In genomic region chr7:96383686-96384528, GRCm38 (mm10) we compare ENCODE assay signal across 9 mouse cellular contexts.
DNase-seq lines count a peak whose midpoint lies in the region; ATAC-seq and TF ChIP-seq lines count a peak whose summit lies in the region.
"Had no signal": no experiment of that assay in that cellular context is flagged by ENCODE, and none has a peak within 500 bp of the region (broad histone marks: within the 10 kb centered on the region; RNA-seq: fewer than 3 reads in every experiment).

No protein-coding gene starts in this region.

- TF ChIP-seq CTCF in forebrain, postnatal 0 days (IDR thresholded peaks at IDR 0.05; ENCODE audit: low read depth): no peak

- no peaks in the 10 kb centered on the region for H3K36me3 ChIP-seq in forebrain, postnatal 0 days (ENCODE audit: insufficient read depth)
- no peaks in the 10 kb centered on the region for H3K36me3 ChIP-seq in midbrain, embryonic 10.5 days
- H3K36me3 ChIP-seq in heart, embryonic 11.5 days (ENCODE audit: control insufficient read depth, insufficient read depth, low read length): no peaks in the 10 kb centered on the region
- H3K36me3 ChIP-seq: liver, embryonic 15.5 days had no signal

- 9% methylated on average over 6 of the region's 6 CpGs for WGBS in forebrain, postnatal 0 days
- 18% methylated on average over 6 of the region's 6 CpGs for WGBS in midbrain, embryonic 10.5 days
- 45% methylated on average over 6 of the region's 6 CpGs for WGBS in heart, embryonic 11.5 days (ENCODE audit: insufficient replicate concordance)

- ATAC-seq in forebrain, postnatal 0 days: peak; percentile 83
- no peak for ATAC-seq in heart, embryonic 11.5 days (replicated peaks; ENCODE audit: insufficient number of reproducible peaks, low FRiP score, low TSS enrichment)

- no peak overlapping the region for H3K4me3 ChIP-seq in forebrain, postnatal 0 days (ENCODE audit: low read depth, low read length)
- H3K4me3 ChIP-seq in midbrain, embryonic 10.5 days: no peak overlapping the region
- H3K4me3 ChIP-seq in heart, embryonic 11.5 days (ENCODE audit: low read depth, low read length): no peak overlapping the region
- H3K4me3 ChIP-seq: liver, embryonic 15.5 days; myocyte had no signal

- H3K9ac ChIP-seq in forebrain, postnatal 0 days: no peak overlapping the region
- no peak overlapping the region for H3K9ac ChIP-seq in heart, embryonic 11.5 days (ENCODE audit: low read depth, low read length)
- H3K9ac ChIP-seq: liver, embryonic 15.5 days had no signal

- intact Hi-C loops in left cerebral cortex, postnatal 4 days (cut with DNase I): no loop called here
- intact Hi-C loops in left cerebral cortex, postnatal 14 days (cut with DNase I): loop anchor here (10.0 kb wide), 1 partner anchor 169 kb away; no protein-coding TSS in a partner anchor

- H3K27ac ChIP-seq in forebrain, postnatal 0 days (ENCODE audit: low read depth, low read length): peak overlapping the region; percentile 57; the same call in 1 of the 2 replicates
- peak overlapping the region; percentile 81 for H3K27ac ChIP-seq in midbrain, embryonic 10.5 days (replicated peaks)
- H3K27ac ChIP-seq in heart, embryonic 11.5 days (ENCODE audit: low read depth, low read length): no peak overlapping the region
- H3K27ac ChIP-seq: liver, embryonic 15.5 days had no signal

- H3K4me1 ChIP-seq in forebrain, postnatal 0 days (ENCODE audit: insufficient read depth): peaks cover 11% of the 10 kb centered on the region
- H3K4me1 ChIP-seq in midbrain, embryonic 10.5 days: peaks cover 22% of the 10 kb centered on the region
- H3K4me1 ChIP-seq in heart, embryonic 11.5 days (ENCODE audit: control insufficient read depth, insufficient read depth, low read length): no peaks in the 10 kb centered on the region
- H3K4me1 ChIP-seq: liver, embryonic 15.5 days had no signal

- no peak overlapping the region for H3K4me2 ChIP-seq in forebrain, postnatal 0 days (ENCODE audit: low read depth)
- no peak overlapping the region for H3K4me2 ChIP-seq in heart, embryonic 11.5 days
- H3K4me2 ChIP-seq: liver, embryonic 15.5 days had no signal

- no peaks in the 10 kb centered on the region for H3K9me3 ChIP-seq in forebrain, postnatal 0 days (ENCODE audit: low read length)
- H3K9me3 ChIP-seq in midbrain, embryonic 10.5 days (replicated peaks): no peaks in the 10 kb centered on the region
- H3K9me3 ChIP-seq in heart, embryonic 11.5 days (replicated peaks; ENCODE audit: control insufficient read depth, low read length): no peaks in the 10 kb centered on the region
- H3K9me3 ChIP-seq: liver, embryonic 15.5 days had no signal

- H3K27me3 ChIP-seq in forebrain, postnatal 0 days (ENCODE audit: insufficient read depth, low read length): no peaks in the 10 kb centered on the region
- H3K27me3 ChIP-seq in midbrain, embryonic 10.5 days (ENCODE audit: low read depth, poor library complexity, severe bottlenecking): no peaks in the 10 kb centered on the region
- H3K27me3 ChIP-seq in heart, embryonic 11.5 days (ENCODE audit: control insufficient read depth, insufficient read depth, low read length): no peaks in the 10 kb centered on the region
- H3K27me3 ChIP-seq: liver, embryonic 15.5 days had no signal

- peak; percentile 9 for DNase-seq in left cerebral cortex, postnatal 4 days
- DNase-seq in left cerebral cortex, postnatal 14 days (ENCODE audit: low spot score in 2 of 2): no peak
- peak; percentile 39 for DNase-seq in forebrain, postnatal 0 days
- peak; percentile 26 for DNase-seq in midbrain, embryonic 10.5 days (ENCODE audit: low spot score)
- no peak for DNase-seq in gastrocnemius, adult 18-20 months (ENCODE audit: low spot score)
- DNase-seq in adrenal gland, postnatal 25 days: no peak

Comparison
In these comparisons a context has a peak if more than half of its experiments do, and no peak if none do; other contexts are left out.
1. DNase-seq: peak in left cerebral cortex, postnatal 4 days (single experiment), forebrain, postnatal 0 days (single experiment) and midbrain, embryonic 10.5 days (single experiment); none in left cerebral cortex, postnatal 14 days (0 of 2), gastrocnemius, adult 18-20 months (single experiment) and adrenal gland, postnatal 25 days (single experiment).